Mouse (Mus musculus): Measurements from ENCODE around the gene P3h4. TPM values are rescaled to one million over a fixed set of nuclear protein-coding genes. Genes with fewer than 3 reads are reported as not detected.

The P3h4 gene
- polyA plus RNA-seq (2012) = not detected in 2 replicates

DNA sequence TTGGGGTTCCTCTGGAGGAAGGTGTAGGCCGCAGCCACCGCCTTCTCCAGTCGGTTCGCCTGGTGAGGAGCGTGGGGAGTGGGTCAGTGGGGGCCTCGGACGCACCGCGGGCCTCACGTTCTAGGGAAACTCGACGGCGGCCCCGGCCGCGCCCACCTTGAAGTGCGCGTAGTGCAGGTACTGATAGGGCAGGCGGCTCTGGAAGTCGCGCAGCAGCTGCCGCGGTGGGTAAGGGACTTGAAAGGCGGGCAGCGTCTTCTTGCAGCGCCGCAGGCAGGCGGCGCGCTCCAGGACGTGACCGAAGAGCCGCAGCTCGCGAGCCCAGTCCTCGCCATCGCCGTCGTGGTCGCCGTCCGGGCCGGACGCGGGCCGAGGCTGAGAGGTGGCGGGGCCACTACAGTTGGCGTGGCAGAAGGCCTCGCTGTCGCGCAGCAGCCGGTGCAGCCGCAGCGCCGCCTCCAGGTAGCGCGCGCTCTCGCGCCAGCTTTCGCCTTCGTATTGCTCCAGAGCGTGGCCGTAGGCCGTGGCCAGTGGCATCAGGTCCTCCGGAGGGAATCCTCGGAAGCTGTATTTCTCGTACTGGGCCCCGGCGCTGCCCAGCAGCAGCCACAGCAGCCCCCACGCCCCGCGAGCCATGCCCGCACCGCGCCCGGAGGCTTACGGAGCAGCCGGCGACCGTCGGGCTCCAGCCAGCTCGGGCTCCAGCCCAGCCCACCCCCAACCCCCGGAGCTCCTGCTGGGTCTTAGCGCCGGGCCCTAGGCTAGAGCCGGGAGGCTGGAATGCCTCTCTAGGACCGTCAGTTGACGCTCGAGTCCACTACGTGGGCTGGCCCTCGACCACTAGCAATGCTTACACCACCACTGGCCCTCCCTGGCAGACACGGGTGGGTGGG, at the start of gene P3h4:
P3h4 (minus strand) TSS at position 816 of the 893 bp plus-strand sequence.
- TF ChIP-seq GATA1 (IDR thresholded peaks at IDR 0.05; ENCODE audit: low read length) = no peak

GRCm38 (mm10) chr11:100462699-100463098, 48.1 kb upstream of the P3h4 start:
- TF ChIP-seq GATA1 (IDR thresholded peaks at IDR 0.05; ENCODE audit: low read length) = no peak

DNA sequence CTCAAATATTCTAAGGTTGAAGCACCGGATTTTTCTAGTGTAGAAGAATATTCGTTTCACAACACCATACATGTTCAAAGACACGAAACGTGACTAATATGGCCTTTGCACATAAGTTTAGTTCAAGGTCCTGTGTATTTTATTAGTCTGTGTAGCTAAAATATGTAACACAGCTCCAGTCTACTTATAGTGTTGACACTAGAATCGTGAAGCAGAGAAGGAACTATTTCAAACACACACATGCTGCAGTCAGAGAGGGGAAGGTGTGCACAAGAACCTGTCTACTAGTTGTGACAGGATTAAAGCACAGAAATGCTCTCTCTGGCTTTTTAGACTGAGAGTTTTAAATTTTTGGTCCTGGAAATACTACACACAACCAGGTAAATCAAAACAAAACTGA, 43.1 kb upstream of the P3h4 start:
- no peak for TF ChIP-seq GATA1 (IDR thresholded peaks at IDR 0.05; ENCODE audit: low read length)

DNA sequence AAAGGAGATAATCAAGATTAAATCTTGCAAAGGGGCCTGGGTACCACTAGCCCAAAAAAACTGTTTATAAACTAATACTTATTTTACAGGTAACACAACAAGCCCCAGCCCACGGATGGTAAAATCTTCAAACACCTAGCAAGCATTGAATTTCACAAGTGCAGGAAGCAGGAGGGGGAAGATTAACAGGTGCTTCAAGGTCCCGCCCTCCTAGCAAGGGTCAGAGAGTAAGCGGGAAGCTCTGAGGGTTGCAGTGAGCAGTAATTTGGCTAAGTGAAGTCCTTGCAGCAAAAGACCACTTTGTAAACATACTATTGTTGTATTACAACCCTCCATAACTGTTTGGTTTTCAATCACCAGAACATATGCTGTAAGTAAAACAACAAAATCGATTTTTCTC, 42.6 kb upstream of the P3h4 start:
- TF ChIP-seq GATA1 (IDR thresholded peaks at IDR 0.05; ENCODE audit: low read length) = no peak

DNA sequence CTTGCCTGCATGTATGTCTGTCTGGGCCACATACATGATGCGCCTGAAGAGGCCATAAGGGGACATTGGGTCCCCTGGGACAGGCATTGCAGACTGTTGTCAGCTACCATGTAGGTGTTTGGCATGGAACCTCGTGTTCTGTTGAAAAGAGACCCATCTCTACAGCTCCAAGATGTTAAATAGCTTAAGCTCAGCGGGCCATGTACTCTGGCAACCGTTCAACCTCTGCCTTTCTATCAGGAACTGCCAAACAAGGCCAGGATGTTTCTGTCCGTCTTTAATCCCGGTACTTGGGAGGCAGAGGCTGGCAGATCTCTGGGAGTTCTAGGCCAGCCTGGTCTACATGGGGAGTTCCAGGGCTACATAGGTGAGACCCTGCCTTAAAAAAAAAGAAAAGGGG, 28.0 kb upstream of the P3h4 start:
- no peak for TF ChIP-seq GATA1 (IDR thresholded peaks at IDR 0.05; ENCODE audit: low read length)

DNA sequence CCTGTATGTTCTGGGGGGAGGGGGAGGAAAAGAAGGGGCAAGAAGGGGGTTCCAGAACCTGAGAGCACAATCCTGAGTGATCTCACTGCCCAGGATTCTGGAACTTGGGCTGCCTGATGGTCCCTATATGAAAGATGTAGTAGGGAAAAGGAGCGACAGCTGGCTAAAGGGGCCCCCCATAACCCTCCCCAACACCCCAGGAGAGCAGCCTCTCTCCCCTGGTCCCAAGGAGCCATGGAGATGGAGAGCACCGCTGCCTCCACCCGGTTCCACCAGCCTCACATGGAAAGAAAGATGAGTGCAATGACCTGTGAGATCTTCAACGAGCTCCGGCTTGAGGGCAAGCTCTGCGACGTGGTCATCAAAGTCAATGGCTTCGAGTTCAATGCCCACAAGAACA, 27.2 kb upstream of the P3h4 start, which contains the start of the genes Nt5c3b and Klhl10:
Nt5c3b (minus strand) TSS at position 12 of the 400 bp plus-strand sequence.
Klhl10 (plus strand) TSS at position 121 of the 400 bp plus-strand sequence.
- TF ChIP-seq GATA1 (IDR thresholded peaks at IDR 0.05; ENCODE audit: low read length) = no peak

DNA sequence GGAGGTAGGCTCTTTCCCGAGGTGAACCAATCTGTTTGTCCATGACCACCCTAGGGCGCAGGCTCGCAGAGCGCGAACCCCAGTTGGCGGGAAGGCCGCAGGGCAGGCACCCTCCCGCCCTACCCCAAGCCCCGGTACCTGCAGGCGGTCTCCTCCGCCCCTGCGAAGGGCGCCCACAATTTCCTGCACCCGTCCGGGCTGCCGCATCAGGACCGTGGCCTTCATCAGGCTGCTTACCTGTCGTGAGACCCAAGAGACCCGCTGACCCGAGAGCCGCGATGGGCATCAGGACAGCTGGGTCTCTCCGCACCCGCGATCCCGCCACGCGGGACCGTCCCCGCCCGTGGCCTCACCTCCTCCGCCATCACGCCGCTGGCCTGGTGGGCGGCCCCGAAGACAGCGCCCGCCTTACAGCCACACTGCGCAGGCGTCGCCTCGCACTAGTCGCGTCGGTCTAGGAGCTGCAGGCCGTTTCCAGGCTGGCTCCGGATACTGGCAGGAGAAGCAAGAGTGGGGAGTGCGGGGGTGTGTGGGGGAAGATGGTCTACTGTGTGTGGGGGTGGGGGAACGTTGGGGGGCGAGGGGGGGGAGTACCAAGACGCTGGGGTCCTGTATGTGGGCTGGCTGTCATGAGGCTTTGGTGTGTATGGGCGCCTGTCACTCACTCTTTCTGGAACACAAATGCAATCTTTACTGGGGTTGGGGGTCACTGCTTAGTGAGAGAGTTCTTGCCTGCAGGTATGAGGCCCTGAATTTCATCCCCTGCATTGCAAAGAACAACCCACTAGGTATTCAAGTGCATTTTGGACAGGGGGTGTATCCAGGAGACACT, 26.3 kb upstream of the P3h4 start:
- no peak for TF ChIP-seq GATA1 (IDR thresholded peaks at IDR 0.05; ENCODE audit: low read length)

GRCm38 (mm10) chr11:100437901-100438300, 23.3 kb upstream of the P3h4 start:
- TF ChIP-seq GATA1 (IDR thresholded peaks at IDR 0.05; ENCODE audit: low read length) = no peak

GRCm38 (mm10) chr11:100435678-100436246, 21.1 kb upstream of the P3h4 start:
- no peak for TF ChIP-seq GATA1 (IDR thresholded peaks at IDR 0.05; ENCODE audit: low read length)

- TF ChIP-seq GATA1 (IDR thresholded peaks at IDR 0.05; ENCODE audit: low read length) = no peak
Observed at GRCm38 (mm10) chr11:100432002-100432401, 17.4 kb upstream of the P3h4 start.

GRCm38 (mm10) chr11:100430052-100430451, 15.4 kb upstream of the P3h4 start:
- no peak for TF ChIP-seq GATA1 (IDR thresholded peaks at IDR 0.05; ENCODE audit: low read length)

DNA sequence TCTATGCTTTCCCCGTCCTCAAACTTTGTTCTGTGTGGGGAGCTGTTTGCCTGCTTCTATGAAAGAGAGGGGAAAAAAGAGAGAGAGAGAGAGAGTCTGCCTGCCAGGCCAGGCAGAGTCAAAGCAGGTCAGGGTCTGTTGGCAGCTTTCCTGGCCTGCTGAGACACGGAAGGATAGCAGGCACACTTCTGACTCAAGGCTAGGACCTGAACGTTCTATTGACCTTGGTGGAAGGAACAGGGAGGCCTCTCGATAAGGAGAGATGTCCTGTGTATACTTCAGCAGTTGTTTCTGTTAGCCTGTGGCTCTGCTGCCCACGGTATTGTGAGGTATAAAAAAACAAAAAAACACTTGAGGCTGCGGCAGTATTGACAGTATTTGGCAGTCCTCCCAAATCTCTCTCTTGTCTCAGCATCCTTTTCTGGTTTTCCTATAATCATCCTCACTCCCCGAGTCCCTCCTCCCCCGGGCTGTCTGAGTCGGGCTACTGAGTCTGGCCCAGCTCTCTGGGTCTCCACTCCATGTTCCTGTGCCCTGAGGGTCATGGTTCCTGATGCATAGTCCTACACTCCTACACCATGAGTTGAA, 14.1 kb upstream of the P3h4 start:
- TF ChIP-seq GATA1 (IDR thresholded peaks at IDR 0.05; ENCODE audit: low read length) = no peak

GRCm38 (mm10) chr11:100426820-100427219, 12.2 kb upstream of the P3h4 start:
- TF ChIP-seq GATA1 (IDR thresholded peaks at IDR 0.05; ENCODE audit: low read length) = no peak

- TF ChIP-seq GATA1 (IDR thresholded peaks at IDR 0.05; ENCODE audit: low read length) = peak; percentile 36
Observed at GRCm38 (mm10) chr11:100425851-100426250, 11.2 kb upstream of the P3h4 start.

GRCm38 (mm10) chr11:100423836-100424235, 9.2 kb upstream of the P3h4 start:
- no peak for TF ChIP-seq GATA1 (IDR thresholded peaks at IDR 0.05; ENCODE audit: low read length)
